Mouse (Mus musculus): ENCODE measurements at regions not wholly inside any gene's neighbourhood (a gene's known extent, or its start where the extent isn't known, plus 50 kb on each side); places are given as distances from the start of the nearest gene placed in this dataset.

GRCm38 (mm10) chr1:51539634-51540033 lies 61.4 kb upstream of the Nabp1 start:
- no peak for TF ChIP-seq CTCF (IDR thresholded peaks at IDR 0.05; ENCODE audit: borderline replicate concordance, insufficient read depth, low read depth, low read length)
- TF ChIP-seq POLR2A (IDR thresholded peaks at IDR 0.05; ENCODE audit: borderline replicate concordance, insufficient read depth, low read length): no peak
